Mouse (Mus musculus): ENCODE results near the gene Fgf5.

DNA sequence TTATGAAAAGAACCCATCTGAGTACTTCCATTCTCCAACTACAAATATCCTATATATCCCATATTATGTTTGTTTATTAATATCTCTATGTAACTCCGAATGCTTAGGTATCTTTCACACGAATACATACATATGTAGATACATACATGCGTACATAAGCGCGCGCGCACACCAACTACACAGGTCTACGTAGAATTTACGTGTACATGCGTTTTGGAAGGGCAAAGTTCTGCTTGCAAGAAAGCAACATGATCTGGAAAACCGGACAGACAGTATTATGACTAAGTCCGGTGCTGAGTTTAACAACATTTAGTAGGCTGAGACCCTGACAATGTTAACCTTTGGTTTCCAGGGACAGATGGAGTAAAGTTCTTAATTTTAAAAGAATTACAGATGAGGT is 1.2 kb downstream of the Fgf5 start:
- no peak for TF ChIP-seq GATA1 (IDR thresholded peaks at IDR 0.05; ENCODE audit: low read length)
- TF ChIP-seq TAL1 (IDR thresholded peaks at IDR 0.05; ENCODE audit: low read length) = no peak

Data from erythroblast, embryonic 14.5 days (primary cell).